Mouse (Mus musculus) myocyte (in vitro differentiated cells): ENCODE data around the gene A630095N17Rik. TPM values are rescaled to one million over a fixed set of nuclear protein-coding genes. Genes with fewer than 3 reads are reported as not detected.
A peak's percentile ranks its signal among the peaks of the same experiment; 100 is the strongest.

ENCODE experiments used
- H3K27me3 ChIP-seq: one replicate; pipeline ENCODE4 v1.6.1; 2011; ENCODE audit not compliant: control insufficient read depth, insufficient read depth, insufficient read length
- H3K36me3 ChIP-seq: one replicate; pipeline ENCODE4 v1.6.1; 2011; ENCODE audit not compliant: control insufficient read depth, insufficient read depth
- H3K4me2 ChIP-seq: one replicate; pipeline ENCODE4 v1.6.1; 2011; ENCODE audit warnings: low read depth, control low read depth
- H3K4me3 ChIP-seq: one replicate; pipeline ENCODE4 v1.5.1; 2011; ENCODE audit warnings: mild to moderate bottlenecking, control low read depth, moderate library complexity
- H3K79me2 ChIP-seq: one replicate; pipeline ENCODE4 v1.6.1; 2011; ENCODE audit not compliant: control insufficient read depth, insufficient read depth
- H3ac ChIP-seq: one replicate; pipeline ENCODE4 v1.6.1; 2011; ENCODE audit not compliant: control insufficient read depth, insufficient read length
- CEBPB ChIP-seq: IDR thresholded peaks from 2 replicates; pipeline ENCODE4 v1.6.1; 2011; ENCODE audit warnings: mild to moderate bottlenecking, moderate library complexity; ENCODE audit not compliant: poor library complexity, insufficient read depth, severe bottlenecking
- E2F4 ChIP-seq: IDR thresholded peaks from one replicate; pipeline ENCODE4 v1.6.1; 2011; ENCODE audit warnings: mild to moderate bottlenecking, control low read depth, moderate library complexity; ENCODE audit not compliant: insufficient read depth
- MAX ChIP-seq: IDR thresholded peaks from one replicate; pipeline ENCODE4 v1.6.1; 2011; ENCODE audit warnings: low read depth, mild to moderate bottlenecking, control low read depth
- MYOD1 ChIP-seq, 3 experiments: IDR thresholded peaks; one replicate each; pipeline ENCODE4 v1.6.1; 2011; ENCODE audit warnings: control low read depth in 2 of 3, low read depth in 2 of 3, mild to moderate bottlenecking in 2 of 3, moderate library complexity in 1 of 3; ENCODE audit not compliant: insufficient read length in 2 of 3, control insufficient read depth in 1 of 3
- MYOG ChIP-seq, 3 experiments: IDR thresholded peaks; one replicate each; pipeline ENCODE4 v1.6.1; 2011; ENCODE audit warnings: control low read depth in 2 of 3, low read depth in 2 of 3, mild to moderate bottlenecking in 2 of 3; ENCODE audit not compliant: insufficient read length in 2 of 3, control insufficient read depth in 1 of 3, insufficient read depth in 1 of 3
- POLR2A ChIP-seq: IDR thresholded peaks from one replicate; pipeline ENCODE4 v1.6.1; 2011; ENCODE audit warnings: low read depth, mild to moderate bottlenecking, control low read depth, moderate library complexity; ENCODE audit not compliant: insufficient read length
- POLR2AphosphoS2 ChIP-seq: IDR thresholded peaks from one replicate; pipeline ENCODE4 v1.6.1; 2011; ENCODE audit warnings: low read depth, control low read depth; ENCODE audit not compliant: insufficient read length
- REST ChIP-seq: IDR thresholded peaks from one replicate; pipeline ENCODE4 v1.6.1; 2011; ENCODE audit warnings: mild to moderate bottlenecking, control low read depth, moderate library complexity; ENCODE audit not compliant: insufficient read depth, insufficient read length
- SRF ChIP-seq: IDR thresholded peaks from one replicate; pipeline ENCODE4 v1.6.1; 2011; ENCODE audit warnings: low read depth; ENCODE audit not compliant: control insufficient read depth, insufficient read length
- TCF12 ChIP-seq: IDR thresholded peaks from one replicate; pipeline ENCODE4 v1.6.1; 2011; ENCODE audit warnings: mild to moderate bottlenecking, control low read depth; ENCODE audit not compliant: poor library complexity, insufficient read depth, severe bottlenecking
- TCF3 ChIP-seq: IDR thresholded peaks from one replicate; pipeline ENCODE4 v1.6.1; 2011; ENCODE audit warnings: low read depth, control low read depth; ENCODE audit not compliant: insufficient read length
- USF1 ChIP-seq: IDR thresholded peaks from one replicate; pipeline ENCODE4 v1.6.1; 2011; ENCODE audit warnings: low read depth, mild to moderate bottlenecking, control low read depth, moderate library complexity
- polyA plus RNA-seq: library from polyadenylated mRNA; unstranded; fragments of >200 nt; fragmentation: generic; extraction: Trizol; gene quantifications from one replicate; pipeline ENCODE4 v1.2.1, GENCODE M21; 2012; ENCODE audit warnings: missing spikeins

A630095N17Rik gene
- polyA plus RNA-seq, 1 experiment: 0.11 TPM

DNA sequence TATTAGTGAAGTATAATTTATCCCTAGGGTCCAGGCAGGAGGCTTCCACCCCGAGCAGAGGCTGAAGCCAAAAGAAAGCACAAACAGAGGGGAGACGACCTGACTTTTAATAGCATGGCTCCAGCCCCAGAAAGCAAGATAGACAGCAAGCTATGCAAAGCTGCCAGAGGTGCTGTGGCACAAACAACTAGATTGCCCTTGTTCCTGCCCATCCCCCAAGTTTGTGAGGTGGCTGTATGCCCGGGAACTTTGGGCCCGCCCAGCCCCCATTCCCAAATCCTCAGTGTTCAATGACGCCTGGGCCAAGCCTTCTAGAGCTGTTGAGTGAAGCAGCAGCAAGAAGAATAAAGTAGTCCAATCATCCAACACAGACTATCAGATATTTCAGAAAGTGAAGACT, 17.0 kb downstream of the A630095N17Rik start:
- peaks cover 22% of the 10 kb centered on the region for H3K36me3 ChIP-seq
- H3K4me3 ChIP-seq: no peak overlapping the region
- H3K27me3 ChIP-seq: no peaks in the 10 kb centered on the region
- peaks cover 46% of the 10 kb centered on the region for H3K79me2 ChIP-seq
- H3K4me2 ChIP-seq: peak overlapping the region; percentile 95
- no peak overlapping the region for H3ac ChIP-seq
- TF ChIP-seq MYOG (IDR thresholded peaks at IDR 0.05; ENCODE audit: control insufficient read depth in 1 of 3, insufficient read depth in 1 of 3, insufficient read length in 2 of 3, low read depth in 2 of 3) (no peak), POLR2AphosphoS2 (no peak), USF1 (no peak), MYOD1 (IDR thresholded peaks at IDR 0.05; ENCODE audit: control insufficient read depth in 1 of 3, insufficient read length in 2 of 3, low read depth in 2 of 3) (no peak), CEBPB (no peak), TCF3 (no peak), E2F4 (no peak)

DNA sequence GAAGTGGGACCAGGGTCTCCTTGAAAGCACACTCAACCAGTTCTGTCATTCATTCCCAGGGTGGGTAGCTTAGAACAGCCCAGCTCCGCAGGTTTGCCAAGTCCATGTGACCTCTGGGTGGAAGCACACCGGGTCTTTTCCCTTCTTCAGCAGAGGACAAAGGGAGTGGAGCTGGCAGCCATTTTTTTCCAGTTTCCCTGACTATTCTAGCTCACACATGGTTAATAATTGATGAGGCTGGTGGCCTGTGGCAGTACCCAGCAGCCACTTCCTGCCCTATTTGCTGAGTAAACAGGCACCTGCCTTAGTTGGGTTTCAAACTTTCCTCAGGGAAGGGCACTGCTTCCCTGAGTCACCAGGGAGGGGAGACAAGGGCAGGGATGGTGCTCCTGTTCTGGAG, 17.5 kb downstream of the A630095N17Rik start:
- TF ChIP-seq REST (no peak), POLR2AphosphoS2 (peak; percentile 5)
- peak overlapping the region; percentile 95 for H3K4me2 ChIP-seq
- H3ac ChIP-seq: no peak overlapping the region
- H3K4me3 ChIP-seq: no peak overlapping the region
- peaks cover 46% of the 10 kb centered on the region for H3K79me2 ChIP-seq
- no peaks in the 10 kb centered on the region for H3K27me3 ChIP-seq
- peaks cover 22% of the 10 kb centered on the region for H3K36me3 ChIP-seq

DNA sequence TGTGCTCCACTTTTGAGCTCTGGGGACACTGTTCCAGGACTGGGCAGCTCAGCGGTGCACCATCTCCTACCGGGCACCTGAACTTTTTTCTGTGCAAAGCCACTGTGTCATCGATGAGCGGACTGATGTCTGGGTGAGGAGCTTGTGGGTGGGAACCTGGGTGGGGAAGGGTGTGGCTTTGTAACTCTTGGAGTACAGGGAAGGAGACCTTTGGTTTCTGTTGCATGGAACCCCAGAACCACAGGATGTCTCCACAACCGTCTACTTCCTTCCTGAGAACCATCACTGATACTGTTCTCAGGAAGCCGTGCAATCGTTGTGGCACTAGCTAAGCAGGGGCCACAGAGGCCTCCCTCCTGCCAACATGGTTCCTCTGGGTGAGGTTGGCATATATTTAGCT, 18.8 kb downstream of the A630095N17Rik start:
- TF ChIP-seq SRF: no peak
- no peak for TF ChIP-seq MYOD1 (IDR thresholded peaks at IDR 0.05; ENCODE audit: control insufficient read depth in 1 of 3, insufficient read length in 2 of 3, low read depth in 2 of 3)
- TF ChIP-seq POLR2A: no peak
- no peak for TF ChIP-seq MAX
- no peak for TF ChIP-seq MYOG (IDR thresholded peaks at IDR 0.05; ENCODE audit: control insufficient read depth in 1 of 3, insufficient read depth in 1 of 3, insufficient read length in 2 of 3, low read depth in 2 of 3)
- no peak for TF ChIP-seq CEBPB
- no peak for TF ChIP-seq E2F4
- TF ChIP-seq USF1: no peak
- no peak for TF ChIP-seq TCF3
- no peak for TF ChIP-seq REST
- TF ChIP-seq TCF12: no peak
- no peak for TF ChIP-seq POLR2AphosphoS2
- Histone ChIP-seq H3ac (no peak overlapping the region), H3K36me3 (peaks cover 22% of the 10 kb centered on the region)

DNA sequence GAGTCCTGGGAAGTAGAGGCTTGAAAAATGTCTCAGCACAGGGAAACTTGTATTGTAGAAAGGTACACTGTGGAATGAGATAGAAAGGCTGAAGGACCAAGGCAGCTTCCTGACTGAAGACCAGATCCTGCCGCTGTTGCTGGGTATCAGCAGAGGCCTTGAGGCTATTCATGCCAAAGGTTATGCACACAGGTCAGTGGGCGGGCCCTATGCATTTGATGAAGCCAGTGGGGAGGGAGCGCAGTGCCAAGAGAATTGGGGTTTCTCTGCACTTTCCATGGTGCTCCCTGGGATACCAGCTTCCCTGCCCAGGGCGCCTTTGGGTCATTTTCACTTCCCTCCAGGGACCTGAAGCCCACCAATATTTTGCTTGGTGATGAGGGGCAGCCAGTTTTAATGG, 19.4 kb downstream of the A630095N17Rik start:
- peaks cover 22% of the 10 kb centered on the region for H3K36me3 ChIP-seq
- no peaks in the 10 kb centered on the region for H3K27me3 ChIP-seq
- H3ac ChIP-seq: no peak overlapping the region
- H3K4me2 ChIP-seq: peak overlapping the region; percentile 94
- peak overlapping the region; percentile 88 for H3K4me3 ChIP-seq
- peaks cover 40% of the 10 kb centered on the region for H3K79me2 ChIP-seq
- TF ChIP-seq TCF12 (no peak), E2F4 (no peak), POLR2AphosphoS2 (peak; percentile 21)

More for the DNA sequence above, 18.8 kb downstream of the A630095N17Rik start:
- H3K27me3 ChIP-seq: no peaks in the 10 kb centered on the region
- peaks cover 46% of the 10 kb centered on the region for H3K79me2 ChIP-seq
- H3K4me2 ChIP-seq: no peak overlapping the region
- H3K4me3 ChIP-seq: no peak overlapping the region

DNA sequence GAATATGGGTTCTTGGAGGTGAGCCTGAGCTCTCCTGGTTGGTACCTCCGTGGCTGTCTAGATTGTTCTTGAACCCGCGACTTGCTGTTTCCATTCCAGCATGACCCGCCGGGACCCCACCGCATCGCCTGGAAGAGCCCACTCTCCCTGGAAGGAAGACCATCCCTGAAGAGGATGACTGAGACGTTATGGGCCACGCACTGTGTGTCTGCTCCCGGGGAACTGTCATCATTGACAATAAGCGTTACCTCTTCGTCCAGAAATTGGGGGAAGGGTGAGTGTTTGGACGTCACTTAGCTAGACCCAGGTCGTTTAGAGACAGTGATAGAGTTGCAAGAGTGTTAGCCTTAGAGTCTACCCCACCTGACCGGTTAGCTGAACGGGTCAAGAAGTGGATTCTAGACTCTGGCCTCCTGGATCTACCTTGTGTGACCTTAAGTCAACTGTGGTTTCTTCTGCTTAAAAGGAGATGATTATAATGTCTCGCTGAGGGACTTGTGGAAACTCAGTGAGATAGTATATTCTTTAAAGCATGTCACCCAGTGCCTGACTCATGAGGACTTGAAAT, 20.7 kb downstream of the A630095N17Rik start:
- H3K4me3 ChIP-seq: peak overlapping the region; percentile 88
- TF ChIP-seq E2F4 (no peak), TCF12 (no peak), POLR2AphosphoS2 (peak; percentile 56), SRF (no peak), USF1 (no peak)
- H3K27me3 ChIP-seq: no peaks in the 10 kb centered on the region
- peak overlapping the region; percentile 94 for H3K4me2 ChIP-seq
- H3K79me2 ChIP-seq: peaks cover 30% of the 10 kb centered on the region
- peak overlapping the region; percentile 64 for H3ac ChIP-seq
- peaks cover 22% of the 10 kb centered on the region for H3K36me3 ChIP-seq
